Mouse (Mus musculus): ENCODE results near the gene Mast4.

GRCm38 (mm10) chr13:102903689-102904088 is 430.6 kb downstream of the Mast4 start:
- TF ChIP-seq POLR2A (IDR thresholded peaks at IDR 0.05; ENCODE audit: control insufficient read depth, extremely low read depth, insufficient read depth, low read length, poor library complexity) (no peak), CTCF (IDR thresholded peaks at IDR 0.05; ENCODE audit: borderline replicate concordance, control insufficient read depth, extremely low read depth, insufficient read depth, low read length, poor library complexity) (no peak)

All from thymus, adult 2 months (tissue).